Mouse (Mus musculus): ENCODE results near the gene Fuca1.

Fuca1 gene

GRCm38 (mm10) chr4:135920304-135921241, at the start of gene Fuca1:
TSS of gene Fuca1 (plus strand) at chr4:135920735.
- DNase-seq = peak; percentile 98

GRCm38 (mm10) chr4:135872015-135872414, 48.5 kb upstream of the Fuca1 start:
- DNase-seq = no peak

GRCm38 (mm10) chr4:135872589-135873391, 47.7 kb upstream of the Fuca1 start:
- no peak for DNase-seq

- DNase-seq = peak; percentile 87
Observed at GRCm38 (mm10) chr4:135873526-135874202, 46.9 kb upstream of the Fuca1 start, which contains the start of gene Pnrc2. TSS of gene Pnrc2 (minus strand) at chr4:135873850.

- no peak for DNase-seq
Observed at GRCm38 (mm10) chr4:135874564-135875535, 45.7 kb upstream of the Fuca1 start.

- DNase-seq = no peak
Observed at GRCm38 (mm10) chr4:135875546-135875945, 45.0 kb upstream of the Fuca1 start.

- DNase-seq = peak; percentile 70
Observed at GRCm38 (mm10) chr4:135875991-135876582, 44.4 kb upstream of the Fuca1 start.

- DNase-seq = peak; percentile 79
Observed at GRCm38 (mm10) chr4:135876583-135877020, 43.9 kb upstream of the Fuca1 start.

- DNase-seq = no peak
Observed at GRCm38 (mm10) chr4:135877742-135878141, 42.8 kb upstream of the Fuca1 start.

- DNase-seq = no peak
Observed at GRCm38 (mm10) chr4:135879021-135879420, 41.5 kb upstream of the Fuca1 start.

GRCm38 (mm10) chr4:135880018-135880417, 40.5 kb upstream of the Fuca1 start:
- DNase-seq = no peak

- DNase-seq = no peak
Observed at GRCm38 (mm10) chr4:135880576-135880975, 40.0 kb upstream of the Fuca1 start.

- DNase-seq = no peak
Observed at GRCm38 (mm10) chr4:135882023-135882422, 38.5 kb upstream of the Fuca1 start.

- no peak for DNase-seq
Observed at GRCm38 (mm10) chr4:135883401-135883851, 37.1 kb upstream of the Fuca1 start.

GRCm38 (mm10) chr4:135883881-135884516, 36.5 kb upstream of the Fuca1 start:
- DNase-seq = no peak

- no peak for DNase-seq
Observed at GRCm38 (mm10) chr4:135884531-135884930, 36.0 kb upstream of the Fuca1 start.

GRCm38 (mm10) chr4:135885676-135886075, 34.9 kb upstream of the Fuca1 start:
- no peak for DNase-seq

GRCm38 (mm10) chr4:135886184-135886583, 34.4 kb upstream of the Fuca1 start:
- no peak for DNase-seq

- DNase-seq = no peak
Observed at GRCm38 (mm10) chr4:135888448-135889057, 32.0 kb upstream of the Fuca1 start.
